Mouse (Mus musculus): ENCODE measurements around the gene Dnah5.

DNA sequence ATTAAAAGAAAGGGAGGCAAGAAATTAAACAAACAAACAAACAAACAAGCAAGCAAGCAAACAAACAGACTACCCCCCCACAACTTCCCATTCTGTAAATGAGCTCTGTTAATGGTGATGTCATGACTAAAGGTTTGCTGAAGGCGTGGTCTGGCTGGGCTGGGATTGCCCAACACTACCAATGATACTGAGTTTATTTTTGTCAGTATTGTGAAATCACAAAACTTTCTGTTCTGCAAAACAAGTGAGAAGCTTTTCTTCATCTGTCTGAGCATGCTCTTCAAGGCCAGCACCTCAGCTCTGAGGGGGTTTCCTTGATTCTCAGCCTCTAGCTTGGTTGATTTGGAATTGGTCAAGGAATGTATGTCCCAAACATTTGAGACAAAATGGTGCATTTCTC is 170.8 kb downstream of the Dnah5 start:
- TF ChIP-seq EP300 (IDR thresholded peaks at IDR 0.05; ENCODE audit: low read depth) (no peak), CTCF (IDR thresholded peaks at IDR 0.05; ENCODE audit: low read depth) (no peak)
